Comparison of ENCODE assay signal across 10 mouse cellular contexts in genomic region chr12:99952928-99953327, GRCm38 (mm10). TPM values are rescaled to one million over a fixed set of nuclear protein-coding genes. Genes with fewer than 3 reads are reported as not detected.
DNase-seq lines count a peak whose midpoint lies in the region; ATAC-seq lines count a peak whose summit lies in the region.
"Had no signal": no experiment of that assay in that cellular context is flagged by ENCODE, and none has a peak within 500 bp of the region (broad histone marks: within the 10 kb centered on the region; RNA-seq: fewer than 3 reads in every experiment).

No protein-coding gene starts in this region.

- no peak overlapping the region for H3K27ac ChIP-seq in hindbrain, embryonic 14.5 days
- H3K27ac ChIP-seq in limb, embryonic 11.5 days (replicated peaks; ENCODE audit: low read depth, low read length), result no peak overlapping the region
- H3K27ac ChIP-seq: embryonic facial prominence, embryonic 12.5 days; limb, embryonic 15.5 days had no signal

- no peak overlapping the region for H3K4me2 ChIP-seq in hindbrain, embryonic 14.5 days (replicated peaks)
- no peak overlapping the region for H3K4me2 ChIP-seq in limb, embryonic 11.5 days (ENCODE audit: low read depth, severe bottlenecking)
- H3K4me2 ChIP-seq: embryonic facial prominence, embryonic 12.5 days; limb, embryonic 15.5 days had no signal

- no peaks in the 10 kb centered on the region for H3K27me3 ChIP-seq in hindbrain, embryonic 14.5 days (ENCODE audit: control insufficient read depth, insufficient read depth, low read length)
- no peaks in the 10 kb centered on the region for H3K27me3 ChIP-seq in limb, embryonic 11.5 days (ENCODE audit: control insufficient read depth, insufficient read depth, low read length)
- H3K27me3 ChIP-seq: embryonic facial prominence, embryonic 12.5 days; limb, embryonic 15.5 days had no signal

- DNase-seq in layer of hippocampus, adult 11-12 months (ENCODE audit: low spot score), result peak; percentile 79
- DNase-seq in layer of hippocampus, adult 9-10 months (ENCODE audit: low spot score), result no peak
- peak; percentile 49 for DNase-seq in R1 (ENCODE audit: low read depth, low spot score)
- DNase-seq in cerebellum, postnatal 25 days, result peak; percentile 61 to 75
- DNase-seq in hindbrain, embryonic 14.5 days (ENCODE audit: low spot score), result peak; percentile 55
- peak; percentile 67 for DNase-seq in limb, embryonic 11.5 days (ENCODE audit: low spot score)
- peak; percentile 68 to 72 for DNase-seq in right cerebral cortex, adult 2 months (ENCODE audit: low spot score in 2 of 2)
- no peak for DNase-seq in yolk sac, embryonic 10.5 days (ENCODE audit: low spot score)

- no peaks in the 10 kb centered on the region for H3K4me1 ChIP-seq in hindbrain, embryonic 14.5 days (replicated peaks; ENCODE audit: control insufficient read depth, insufficient read depth, low read length)
- no peaks in the 10 kb centered on the region for H3K4me1 ChIP-seq in limb, embryonic 11.5 days (ENCODE audit: control insufficient read depth, insufficient read depth, low read length)
- H3K4me1 ChIP-seq: embryonic facial prominence, embryonic 12.5 days; limb, embryonic 15.5 days had no signal

- peaks cover 25% of the 10 kb centered on the region for H3K36me3 ChIP-seq in hindbrain, embryonic 14.5 days (replicated peaks; ENCODE audit: control insufficient read depth, insufficient read depth)
- no peaks in the 10 kb centered on the region for H3K36me3 ChIP-seq in limb, embryonic 11.5 days (ENCODE audit: control insufficient read depth, insufficient read depth, low read length)

- no peaks in the 10 kb centered on the region for H3K9me3 ChIP-seq in hindbrain, embryonic 14.5 days (ENCODE audit: control insufficient read depth, low read length)
- H3K9me3 ChIP-seq in limb, embryonic 11.5 days (ENCODE audit: control insufficient read depth, low read length), result no peaks in the 10 kb centered on the region
- H3K9me3 ChIP-seq: embryonic facial prominence, embryonic 12.5 days; limb, embryonic 15.5 days had no signal

- no peak overlapping the region for H3K9ac ChIP-seq in hindbrain, embryonic 14.5 days
- no peak overlapping the region for H3K9ac ChIP-seq in limb, embryonic 11.5 days (ENCODE audit: low read length)
- H3K9ac ChIP-seq: embryonic facial prominence, embryonic 12.5 days; limb, embryonic 15.5 days had no signal

- ATAC-seq in hindbrain, embryonic 14.5 days (ENCODE audit: low FRiP score), result no peak
- ATAC-seq in limb, embryonic 11.5 days (ENCODE audit: insufficient number of reproducible peaks, low FRiP score, low TSS enrichment, low read depth), result no peak

- no peak overlapping the region for H3K4me3 ChIP-seq in hindbrain, embryonic 14.5 days (replicated peaks; ENCODE audit: low read length)
- H3K4me3 ChIP-seq in limb, embryonic 11.5 days (ENCODE audit: low read depth, low read length), result no peak overlapping the region
- H3K4me3 ChIP-seq: embryonic facial prominence, embryonic 12.5 days; limb, embryonic 15.5 days had no signal

- 58% methylated on average over 7 of the region's 7 CpGs for WGBS in hindbrain, embryonic 14.5 days
- WGBS in limb, embryonic 11.5 days, result 62% methylated on average over 7 of the region's 7 CpGs

RNA-seq across cellular contexts. Expression of gene Kcnk13, which starts 11.4 kb away (rescaled TPM):
- 0.80 TPM in 2 replicates for polyA plus RNA-seq in hindbrain, embryonic 14.5 days (2014; fragmentation: Nextera tagmentation; extraction: Ambion mirVana)
- 0.56 and 0.78 TPM in 2 replicates for polyA plus RNA-seq in limb, embryonic 11.5 days (2014; fragmentation: Nextera tagmentation; extraction: Ambion mirVana)

Comparison
In these comparisons a context has a peak if more than half of its experiments do, and no peak if none do; other contexts are left out.
1. DNase-seq: peak in layer of hippocampus, adult 11-12 months (single experiment), R1 (single experiment), cerebellum, postnatal 25 days (2 of 2), hindbrain, embryonic 14.5 days (single experiment), limb, embryonic 11.5 days (single experiment) and right cerebral cortex, adult 2 months (2 of 2); none in layer of hippocampus, adult 9-10 months (single experiment) and yolk sac, embryonic 10.5 days (single experiment).